Mouse (Mus musculus): ENCODE data around the gene Evi5. TPM values are rescaled to one million over a fixed set of nuclear protein-coding genes. Genes with fewer than 3 reads are reported as not detected.
"Not testable (repeated sequence)": the region's sequence is repeated elsewhere in the genome, so short reads cannot be mapped to it uniquely, and the experiment has no call there.

Evi5 gene
- polyA plus RNA-seq, 1 experiment from 2014 or later = 61.7 TPM

GRCm38 (mm10) chr5:107908514-107909110, 33.7 kb upstream of the Evi5 start:
- ATAC-seq (replicated peaks; ENCODE audit: insufficient number of reproducible peaks, low FRiP score, low TSS enrichment, low read depth) (no peak), DNase-seq (ENCODE audit: low spot score) (no peak)
- no peaks in the 10 kb centered on the region for H3K27me3 ChIP-seq (ENCODE audit: control insufficient read depth, insufficient read depth, low read length)
- no peaks in the 10 kb centered on the region for H3K9me3 ChIP-seq (replicated peaks; ENCODE audit: control insufficient read depth, low read length)
- no peak overlapping the region for H3K27ac ChIP-seq (replicated peaks; ENCODE audit: low read depth, low read length)
- H3K9ac ChIP-seq (replicated peaks; ENCODE audit: low read length) = no peak overlapping the region
- no peaks in the 10 kb centered on the region for H3K4me1 ChIP-seq (ENCODE audit: control insufficient read depth, insufficient read depth, low read length)
- 90% methylated on average over 2 of the region's 2 CpGs for WGBS
- peaks cover 18% of the 10 kb centered on the region for H3K36me3 ChIP-seq (replicated peaks; ENCODE audit: control insufficient read depth, insufficient read depth, low read depth, low read length)
- H3K4me2 ChIP-seq (ENCODE audit: low read depth, low read length) = no peak overlapping the region
- no peak overlapping the region for H3K4me3 ChIP-seq (ENCODE audit: low read depth, low read length)

GRCm38 (mm10) chr5:107904325-107904724, 29.4 kb upstream of the Evi5 start:
- ATAC-seq (replicated peaks; ENCODE audit: insufficient number of reproducible peaks, low FRiP score, low TSS enrichment, low read depth) = no peak
- no peak overlapping the region for H3K27ac ChIP-seq (replicated peaks; ENCODE audit: low read depth, low read length)
- H3K27me3 ChIP-seq (ENCODE audit: control insufficient read depth, insufficient read depth, low read length) = no peaks in the 10 kb centered on the region
- H3K4me2 ChIP-seq (ENCODE audit: low read depth, low read length) = no peak overlapping the region
- no peaks in the 10 kb centered on the region for H3K4me1 ChIP-seq (ENCODE audit: control insufficient read depth, insufficient read depth, low read length)
- H3K4me3 ChIP-seq (ENCODE audit: low read depth, low read length) = no peak overlapping the region
- no peaks in the 10 kb centered on the region for H3K9me3 ChIP-seq (replicated peaks; ENCODE audit: control insufficient read depth, low read length)
- H3K9ac ChIP-seq (replicated peaks; ENCODE audit: low read length) = no peak overlapping the region
- 84% methylated on average over 3 of the region's 3 CpGs for WGBS
- DNase-seq (ENCODE audit: low spot score) = no peak
- H3K36me3 ChIP-seq (replicated peaks; ENCODE audit: control insufficient read depth, insufficient read depth, low read depth, low read length) = peaks cover 16% of the 10 kb centered on the region

GRCm38 (mm10) chr5:107901014-107901615, 26.2 kb upstream of the Evi5 start:
- ATAC-seq (replicated peaks; ENCODE audit: insufficient number of reproducible peaks, low FRiP score, low TSS enrichment, low read depth) (0 out of 2 replicates have a peak, but pooled peaks have one; percentile 30), DNase-seq (ENCODE audit: low spot score) (peak; percentile 19)
- Histone ChIP-seq H3K9ac (replicated peaks; ENCODE audit: low read length) (peak overlapping the region; percentile 96), H3K9me3 (replicated peaks; ENCODE audit: control insufficient read depth, low read length) (no peaks in the 10 kb centered on the region), H3K36me3 (replicated peaks; ENCODE audit: control insufficient read depth, insufficient read depth, low read depth, low read length) (peaks cover 11% of the 10 kb centered on the region), H3K4me3 (ENCODE audit: low read depth, low read length) (peak overlapping the region; percentile 94), H3K4me1 (ENCODE audit: control insufficient read depth, insufficient read depth, low read length) (no peaks in the 10 kb centered on the region), H3K4me2 (ENCODE audit: low read depth, low read length) (peak overlapping the region; percentile 41), H3K27ac (replicated peaks; ENCODE audit: low read depth, low read length) (peak overlapping the region; percentile 77; the same call in 1 of the 2 replicates), H3K27me3 (ENCODE audit: control insufficient read depth, insufficient read depth, low read length) (no peaks in the 10 kb centered on the region)
- under 1% methylated on average over 23 of the region's 23 CpGs for WGBS

- H3K9ac ChIP-seq (replicated peaks; ENCODE audit: low read length) = peak within 1 kb of the TSS; percentile 96
- ATAC-seq (replicated peaks; ENCODE audit: insufficient number of reproducible peaks, low FRiP score, low TSS enrichment, low read depth) = peak; percentile 97
- peak within 1 kb of the TSS; percentile 77; the same call in 1 of the 2 replicates for H3K27ac ChIP-seq (replicated peaks; ENCODE audit: low read depth, low read length)
- H3K4me3 ChIP-seq (ENCODE audit: low read depth, low read length) = peak within 1 kb of the TSS; percentile 94
- H3K4me1 ChIP-seq (ENCODE audit: control insufficient read depth, insufficient read depth, low read length) = no peaks in the 10 kb centered on the region
- DNase-seq (ENCODE audit: low spot score) = peak; percentile 98
- no peaks in the 10 kb centered on the region for H3K9me3 ChIP-seq (replicated peaks; ENCODE audit: control insufficient read depth, low read length)
- no peaks in the 10 kb centered on the region for H3K27me3 ChIP-seq (ENCODE audit: control insufficient read depth, insufficient read depth, low read length)
- H3K36me3 ChIP-seq (replicated peaks; ENCODE audit: control insufficient read depth, insufficient read depth, low read depth, low read length) = peaks cover 5% of the 10 kb centered on the region
- peak within 1 kb of the TSS; percentile 41 for H3K4me2 ChIP-seq (ENCODE audit: low read depth, low read length)
- WGBS = 4% methylated on average over 66 of the region's 66 CpGs
Observed at GRCm38 (mm10) chr5:107900206-107901013, 25.5 kb upstream of the Evi5 start, which contains the start of gene Rpl5. Rpl5 (plus strand) TSS chr5:107900502.

- 70% methylated on average over 1 of the region's 1 CpGs for WGBS
- DNase-seq (ENCODE audit: low spot score) (no peak), ATAC-seq (replicated peaks; ENCODE audit: insufficient number of reproducible peaks, low FRiP score, low TSS enrichment, low read depth) (no peak)
- no peaks in the 10 kb centered on the region for H3K4me1 ChIP-seq (ENCODE audit: control insufficient read depth, insufficient read depth, low read length)
- H3K36me3 ChIP-seq (replicated peaks; ENCODE audit: control insufficient read depth, insufficient read depth, low read depth, low read length) = no peaks in the 10 kb centered on the region
- H3K27ac ChIP-seq (replicated peaks; ENCODE audit: low read depth, low read length) = no peak overlapping the region
- no peak overlapping the region for H3K9ac ChIP-seq (replicated peaks; ENCODE audit: low read length)
- H3K27me3 ChIP-seq (ENCODE audit: control insufficient read depth, insufficient read depth, low read length) = no peaks in the 10 kb centered on the region
- H3K9me3 ChIP-seq (replicated peaks; ENCODE audit: control insufficient read depth, low read length) = no peaks in the 10 kb centered on the region
- H3K4me3 ChIP-seq (ENCODE audit: low read depth, low read length) = no peak overlapping the region
- no peak overlapping the region for H3K4me2 ChIP-seq (ENCODE audit: low read depth, low read length)
Observed at GRCm38 (mm10) chr5:107896265-107896664, 21.4 kb upstream of the Evi5 start.

GRCm38 (mm10) chr5:107894676-107895075, 19.8 kb upstream of the Evi5 start:
- no peaks in the 10 kb centered on the region for H3K27me3 ChIP-seq (ENCODE audit: control insufficient read depth, insufficient read depth, low read length)
- H3K4me1 ChIP-seq (ENCODE audit: control insufficient read depth, insufficient read depth, low read length) = no peaks in the 10 kb centered on the region
- no peak overlapping the region for H3K9ac ChIP-seq (replicated peaks; ENCODE audit: low read length)
- ATAC-seq (replicated peaks; ENCODE audit: insufficient number of reproducible peaks, low FRiP score, low TSS enrichment, low read depth) (no peak), DNase-seq (ENCODE audit: low spot score) (no peak)
- H3K36me3 ChIP-seq (replicated peaks; ENCODE audit: control insufficient read depth, insufficient read depth, low read depth, low read length) = no peaks in the 10 kb centered on the region
- no peak overlapping the region for H3K4me3 ChIP-seq (ENCODE audit: low read depth, low read length)
- WGBS = 72% methylated on average over 7 of the region's 7 CpGs
- H3K27ac ChIP-seq (replicated peaks; ENCODE audit: low read depth, low read length) = no peak overlapping the region
- H3K4me2 ChIP-seq (ENCODE audit: low read depth, low read length) = no peak overlapping the region
- no peaks in the 10 kb centered on the region for H3K9me3 ChIP-seq (replicated peaks; ENCODE audit: control insufficient read depth, low read length)

GRCm38 (mm10) chr5:107891515-107891914, 16.6 kb upstream of the Evi5 start:
- not testable (repeated sequence) for H3K36me3 ChIP-seq (replicated peaks; ENCODE audit: control insufficient read depth, insufficient read depth, low read depth, low read length); H3K9ac ChIP-seq (replicated peaks; ENCODE audit: low read length); ATAC-seq (replicated peaks; ENCODE audit: insufficient number of reproducible peaks, low FRiP score, low TSS enrichment, low read depth); DNase-seq (ENCODE audit: low spot score); H3K4me1 ChIP-seq (ENCODE audit: control insufficient read depth, insufficient read depth, low read length); H3K9me3 ChIP-seq (replicated peaks; ENCODE audit: control insufficient read depth, low read length); H3K4me2 ChIP-seq (ENCODE audit: low read depth, low read length); H3K27me3 ChIP-seq (ENCODE audit: control insufficient read depth, insufficient read depth, low read length); H3K27ac ChIP-seq (replicated peaks; ENCODE audit: low read depth, low read length); H3K4me3 ChIP-seq (ENCODE audit: low read depth, low read length)
- no CpG with 5 or more reads among the region's 1 CpGs for WGBS
